Mouse (Mus musculus) erythroblast, embryonic 14.5 days (primary cell): ENCODE results near the gene Phlda2.

Source experiments
- GATA1 ChIP-seq: IDR thresholded peaks from 2 replicates; pipeline ENCODE4 v1.6.1; 2012; ENCODE audit warnings: low read length, inconsistent platforms, mixed read lengths
- TAL1 ChIP-seq: IDR thresholded peaks from 3 replicates; pipeline ENCODE4 v1.6.1; 2012; ENCODE audit warnings: low read length, inconsistent platforms, mixed read lengths

GRCm38 (mm10) chr7:143506271-143506670, 3.3 kb upstream of the Phlda2 start:
- TF ChIP-seq TAL1 (no peak), GATA1 (no peak)
